Mouse (Mus musculus) liver, adult 2 months (tissue): ENCODE results near the gene Gltpd2. TPM values are rescaled to one million over a fixed set of nuclear protein-coding genes. Genes with fewer than 3 reads are reported as not detected.

Source experiments
- DNase-seq: peaks from one replicate; pipeline ENCODE4 v3.0.0-alpha.2; 2011; ENCODE audit warnings: low read depth, low spot score; ENCODE audit errors: extremely low read depth
- H3K27ac ChIP-seq: fragments of 200-500 bp; replicated peaks from 2 replicates; pipeline ENCODE4 v1.5.1; 2012; ENCODE audit warnings: low read depth, mild to moderate bottlenecking, control low read depth, inconsistent platforms, low read length; ENCODE audit not compliant: insufficient read depth
- H3K27me3 ChIP-seq: fragments of 200-500 bp; 2 replicates; pipeline ENCODE4 v1.6.1; 2012; ENCODE audit warnings: mild to moderate bottlenecking, moderate library complexity, low read length, inconsistent platforms; ENCODE audit not compliant: control insufficient read depth, insufficient read depth
- H3K36me3 ChIP-seq: fragments of 200-500 bp; 2 replicates; pipeline ENCODE4 v1.6.1; 2012; ENCODE audit warnings: low read length, inconsistent platforms; ENCODE audit not compliant: control insufficient read depth, insufficient read depth
- H3K4me1 ChIP-seq: fragments of 200-500 bp; 2 replicates; pipeline ENCODE4 v1.6.1; 2011; ENCODE audit warnings: low read length; ENCODE audit not compliant: control insufficient read depth, insufficient read depth
- H3K4me3 ChIP-seq: fragments of 200-500 bp; 2 replicates; pipeline ENCODE4 v1.5.1; 2011; ENCODE audit warnings: low read depth, mild to moderate bottlenecking, control low read depth, low read length, moderate library complexity; ENCODE audit not compliant: insufficient read depth
- H3K79me2 ChIP-seq: fragments of 200-500 bp; 2 replicates; pipeline ENCODE4 v1.6.1; 2012; ENCODE audit warnings: inconsistent platforms, mild to moderate bottlenecking, low read length, moderate library complexity; ENCODE audit not compliant: control insufficient read depth, insufficient read depth
- H3K9ac ChIP-seq: fragments of 200-500 bp; 2 replicates; pipeline ENCODE4 v1.6.1; 2012; ENCODE audit warnings: low read depth, mild to moderate bottlenecking, control low read depth, inconsistent platforms, low read length
- CTCF ChIP-seq: fragments of 200-500 bp; IDR thresholded peaks from 2 replicates; pipeline ENCODE4 v1.5.1; 2011; ENCODE audit warnings: low read depth, low read length, control low read depth
- POLR2A ChIP-seq: fragments of 200-500 bp; IDR thresholded peaks from 2 replicates; pipeline ENCODE4 v1.6.1; 2011; ENCODE audit warnings: low read length, control low read depth; ENCODE audit not compliant: insufficient read depth; ENCODE audit errors: extremely low read depth
- WGBS: fragments of 180-500 bp; shearing (Covaris S2); methylation state at CpG from one replicate; pipeline ENCODE4 v1.1.7; 2018; 5-methylcytosine and 5-hydroxymethylcytosine counted together
- polyA plus RNA-seq: library from polyadenylated mRNA; depleted of rRNA; stranded (reverse); fragments of >200 nt; gene quantifications from 2 replicates; pipeline ENCODE4 v1.2.3, GENCODE M21; 2012
- total RNA-seq: library from RNA; depleted of rRNA; stranded (reverse); fragments of >200 nt; gene quantifications from 2 replicates; pipeline ENCODE4 v1.2.3, GENCODE M21; 2014

Gltpd2 gene
- total and polyA plus RNA-seq, 2 experiments, result 74.9 to 276 TPM

DNA sequence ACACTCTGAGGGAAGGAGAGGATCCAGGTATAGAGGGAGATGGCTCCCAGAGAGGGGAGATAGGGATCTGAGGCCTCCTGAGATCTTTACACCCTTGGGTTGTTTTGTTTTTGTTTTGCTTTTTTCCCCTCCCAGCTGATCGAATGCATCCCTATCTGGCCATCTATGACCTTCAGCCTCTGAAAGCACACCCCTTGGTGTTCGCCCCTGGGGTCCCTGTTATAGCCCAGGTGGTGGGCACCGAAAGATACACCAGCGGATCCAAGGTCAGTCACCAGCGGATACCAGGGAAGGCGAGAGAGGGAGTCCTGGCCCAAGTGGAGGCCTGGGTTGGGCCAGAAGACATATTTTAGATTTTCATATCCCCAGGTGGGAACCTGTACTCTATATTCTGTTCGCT lies 21.9 kb downstream of the Gltpd2 start:
- no peak overlapping the region for H3K4me3 ChIP-seq
- H3K4me1 ChIP-seq, result peaks cover 4% of the 10 kb centered on the region; the same call in 1 of the 2 replicates
- WGBS, result 83% methylated on average over 7 of the region's 7 CpGs
- H3K9ac ChIP-seq, result peak overlapping the region; percentile 74
- no peak for TF ChIP-seq CTCF
- TF ChIP-seq POLR2A, result no peak
- H3K79me2 ChIP-seq, result no peaks in the 10 kb centered on the region
- H3K27ac ChIP-seq, result no peak overlapping the region
- no peak for DNase-seq
- no peaks in the 10 kb centered on the region for H3K36me3 ChIP-seq
- no peaks in the 10 kb centered on the region for H3K27me3 ChIP-seq

DNA sequence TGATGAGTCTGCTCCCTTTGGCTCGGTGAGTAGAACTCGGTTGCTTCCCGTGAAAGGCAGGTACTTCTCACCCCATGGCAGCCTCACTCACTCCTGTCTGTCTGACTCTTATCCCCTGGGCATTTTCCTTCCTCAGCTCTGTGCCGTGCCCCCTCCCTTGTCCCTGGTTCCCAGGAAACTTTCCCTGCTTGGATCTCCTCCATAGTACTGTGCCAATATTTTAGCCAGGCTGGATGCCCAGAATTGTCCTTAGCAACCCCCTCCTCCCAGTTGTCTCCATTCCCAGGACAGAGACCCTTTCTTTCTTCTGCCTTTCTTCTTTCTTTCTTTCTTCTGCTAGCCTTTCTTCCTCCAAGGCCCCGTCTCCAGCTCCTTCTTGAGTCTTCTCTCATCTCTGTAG lies 22.4 kb downstream of the Gltpd2 start:
- Histone ChIP-seq H3K4me3 (no peak overlapping the region), H3K4me1 (peaks cover 4% of the 10 kb centered on the region; the same call in 1 of the 2 replicates), H3K27me3 (no peaks in the 10 kb centered on the region), H3K79me2 (no peaks in the 10 kb centered on the region), H3K36me3 (no peaks in the 10 kb centered on the region), H3K27ac (no peak overlapping the region), H3K9ac (no peak overlapping the region)
- 83% methylated on average over 5 of the region's 5 CpGs for WGBS
- TF ChIP-seq POLR2A (no peak), CTCF (no peak)
- no peak for DNase-seq

DNA sequence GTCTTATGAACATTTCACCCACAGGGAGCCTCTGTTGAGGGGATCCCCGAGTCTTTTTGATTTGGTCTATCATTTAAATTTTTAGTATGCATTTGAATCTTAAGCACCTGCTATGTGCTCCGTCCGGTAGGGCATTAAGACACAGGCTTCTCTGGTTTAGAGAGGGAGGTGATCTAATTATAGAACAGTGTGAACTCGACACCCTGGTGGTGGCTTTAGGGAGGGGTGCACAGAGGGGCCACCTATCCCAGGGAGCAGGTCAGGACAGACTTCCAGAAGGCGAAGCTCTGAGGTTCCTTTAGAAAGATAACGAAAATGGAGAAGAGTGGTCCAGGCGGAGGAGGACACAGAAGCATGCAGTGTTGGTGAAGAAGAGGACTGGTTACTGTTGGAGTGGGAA lies 25.5 kb downstream of the Gltpd2 start:
- Histone ChIP-seq H3K27ac (no peak overlapping the region), H3K79me2 (no peaks in the 10 kb centered on the region), H3K9ac (no peak overlapping the region), H3K4me3 (no peak overlapping the region), H3K36me3 (no peaks in the 10 kb centered on the region), H3K27me3 (no peaks in the 10 kb centered on the region), H3K4me1 (peaks cover 3% of the 10 kb centered on the region; the same call in 1 of the 2 replicates)
- TF ChIP-seq CTCF, result no peak
- TF ChIP-seq POLR2A, result no peak
- no peak for DNase-seq
- WGBS, result 92% methylated on average over 7 of the region's 7 CpGs

DNA sequence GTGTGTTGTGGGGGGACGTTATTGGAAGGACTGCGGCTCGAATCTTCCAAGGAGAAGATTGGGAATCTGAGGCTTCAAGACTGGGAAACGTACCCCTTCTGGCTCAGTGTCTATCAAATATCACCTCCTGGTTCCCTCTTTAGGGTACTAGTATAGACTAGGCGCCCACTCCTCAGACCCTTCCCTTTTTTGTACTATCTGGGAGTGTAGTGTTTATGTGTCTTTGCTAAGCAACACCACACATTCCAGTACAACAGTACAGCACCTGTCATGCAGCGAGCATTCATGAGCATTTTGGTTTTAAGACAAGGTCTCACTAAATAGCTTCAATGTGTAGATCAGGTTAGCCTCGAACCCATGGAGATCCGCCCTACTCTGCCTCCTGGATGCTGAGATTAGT lies 32.5 kb downstream of the Gltpd2 start:
- H3K27ac ChIP-seq, result no peak overlapping the region
- DNase-seq, result no peak
- 94% methylated on average over 8 of the region's 8 CpGs for WGBS
- no peak for TF ChIP-seq CTCF
- TF ChIP-seq POLR2A, result no peak
- H3K79me2 ChIP-seq, result no peaks in the 10 kb centered on the region
- no peaks in the 10 kb centered on the region for H3K4me1 ChIP-seq
- H3K9ac ChIP-seq, result no peak overlapping the region
- no peak overlapping the region for H3K4me3 ChIP-seq
- H3K27me3 ChIP-seq, result no peaks in the 10 kb centered on the region
- H3K36me3 ChIP-seq, result no peaks in the 10 kb centered on the region

DNA sequence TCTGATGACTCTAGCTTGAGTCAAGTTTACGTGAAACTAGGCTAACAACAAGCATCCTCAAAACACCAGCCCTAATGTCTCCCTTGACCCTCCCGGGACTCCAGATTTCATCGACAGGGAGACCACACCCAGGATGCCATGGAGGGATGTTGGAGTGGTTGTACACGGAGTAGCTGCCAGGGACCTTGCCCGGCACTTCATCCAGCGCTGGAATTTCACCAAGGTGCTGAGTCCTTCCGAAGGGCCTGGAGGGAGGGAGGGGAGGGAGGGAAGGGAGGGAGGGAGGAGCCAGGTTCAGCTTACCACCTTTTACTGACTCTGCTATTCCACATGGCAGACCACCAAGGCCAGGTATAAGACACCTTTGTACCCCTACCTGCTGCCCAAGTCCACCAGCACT lies 34.9 kb downstream of the Gltpd2 start:
- Histone ChIP-seq H3K27ac (no peak overlapping the region), H3K9ac (no peak overlapping the region), H3K4me1 (no peaks in the 10 kb centered on the region), H3K27me3 (no peaks in the 10 kb centered on the region), H3K36me3 (no peaks in the 10 kb centered on the region), H3K79me2 (no peaks in the 10 kb centered on the region), H3K4me3 (no peak overlapping the region)
- no peak for DNase-seq
- WGBS, result 71% methylated on average over 7 of the region's 7 CpGs
- TF ChIP-seq POLR2A (no peak), CTCF (no peak)

DNA sequence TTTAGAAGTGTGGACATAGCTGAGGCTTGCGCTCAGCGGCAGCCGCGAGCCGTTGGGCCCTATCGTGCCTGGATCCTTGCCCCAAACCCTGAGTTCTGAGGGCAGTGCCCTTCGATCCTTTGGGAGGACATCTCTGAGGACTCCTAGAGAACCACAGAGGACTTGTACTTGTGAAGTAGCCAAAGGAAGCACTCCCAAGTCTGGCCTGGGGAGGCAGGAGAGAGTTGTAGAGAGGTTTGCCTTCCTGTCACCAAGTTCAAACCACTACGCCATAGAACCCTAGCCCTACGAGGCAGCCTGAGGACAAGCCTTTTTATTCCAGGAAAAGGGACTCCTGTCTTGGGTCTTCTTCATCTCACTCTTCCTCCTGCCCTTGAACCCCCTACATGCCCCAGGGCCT lies 38.5 kb downstream of the Gltpd2 start:
- H3K4me3 ChIP-seq, result no peak overlapping the region
- TF ChIP-seq POLR2A (no peak), CTCF (no peak)
- DNase-seq, result no peak
- no peaks in the 10 kb centered on the region for H3K27me3 ChIP-seq
- H3K79me2 ChIP-seq, result no peaks in the 10 kb centered on the region
- no peaks in the 10 kb centered on the region for H3K36me3 ChIP-seq
- no peak overlapping the region for H3K27ac ChIP-seq
- H3K9ac ChIP-seq, result no peak overlapping the region
- 93% methylated on average over 9 of the region's 9 CpGs for WGBS
- H3K4me1 ChIP-seq, result peaks cover 6% of the 10 kb centered on the region; the same call in 1 of the 2 replicates
